Mouse (Mus musculus) cerebellum, adult 9-11 months (tissue): ENCODE measurements at regions not wholly inside any gene's neighbourhood (a gene's known extent, or its start where the extent isn't known, plus 50 kb on each side); places are given as distances from the start of the nearest gene placed in this dataset.

Source experiments
- DNase-seq: peaks from one replicate; pipeline ENCODE4 v3.0.0; 2022

DNA sequence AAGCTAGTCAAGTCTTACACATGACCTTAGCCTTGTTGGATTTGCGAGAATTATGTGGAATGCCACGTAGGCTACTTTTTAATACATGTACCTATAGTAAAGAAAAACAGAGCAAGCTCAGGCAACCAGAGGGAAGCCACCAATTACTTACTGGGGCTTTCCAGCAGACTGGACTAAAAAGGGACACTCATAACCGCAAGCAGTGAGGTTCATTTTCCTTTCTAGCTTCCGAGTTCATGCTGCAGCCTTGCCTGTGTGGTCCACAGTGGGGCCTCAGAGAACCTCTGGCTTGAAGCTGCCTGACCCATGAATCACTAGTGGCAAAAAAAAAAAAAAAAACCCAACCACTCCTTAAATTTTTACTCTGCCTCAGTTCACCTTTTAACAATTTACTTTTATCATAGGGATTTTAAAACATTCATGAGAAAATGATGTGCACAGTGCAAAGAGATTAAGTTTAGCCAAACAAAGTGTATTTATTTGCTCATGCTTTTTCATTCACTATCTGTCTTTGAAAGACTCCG is 188.6 kb upstream of the 1700066M21Rik start:
- no peak for DNase-seq

DNA sequence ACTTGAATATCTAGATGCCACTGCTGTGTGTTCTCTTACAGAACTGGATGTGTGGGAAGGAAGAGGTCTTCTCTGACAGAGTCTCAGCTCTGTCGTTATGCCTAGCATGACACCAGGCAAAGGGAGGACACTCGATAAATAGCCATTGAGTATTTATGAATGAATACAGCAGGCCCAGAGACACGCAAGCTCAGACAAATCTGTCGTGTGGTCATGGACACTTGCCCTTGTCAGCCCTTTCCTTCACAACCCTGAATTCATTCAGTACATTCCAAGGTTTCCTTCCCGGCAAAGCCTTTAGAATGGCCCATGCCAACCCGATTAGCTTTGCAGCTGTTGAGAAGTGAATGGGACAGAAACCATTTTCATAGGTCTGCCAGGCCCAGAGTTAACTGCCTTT is 176.1 kb upstream of the 1700066M21Rik start:
- no peak for DNase-seq

DNA sequence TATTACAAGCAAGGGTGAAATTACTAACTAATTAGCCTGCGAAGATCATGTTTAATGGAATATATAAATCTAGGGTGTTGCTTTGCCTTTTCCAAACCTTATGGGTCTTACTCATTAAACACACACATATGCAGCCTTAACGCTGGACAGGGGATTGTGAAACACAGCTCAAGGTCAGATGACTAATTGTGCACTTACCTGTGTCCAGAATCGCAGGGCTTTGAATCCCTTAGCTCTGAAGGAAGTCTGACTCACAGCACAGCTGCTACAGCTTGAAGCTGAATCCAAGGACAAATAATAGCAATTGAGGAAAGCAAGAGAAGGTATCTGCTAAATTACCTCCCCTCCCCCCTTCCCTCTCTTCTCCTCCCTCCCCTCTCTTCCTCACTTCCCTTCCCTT is 173.1 kb upstream of the 1700066M21Rik start:
- DNase-seq: no peak

DNA sequence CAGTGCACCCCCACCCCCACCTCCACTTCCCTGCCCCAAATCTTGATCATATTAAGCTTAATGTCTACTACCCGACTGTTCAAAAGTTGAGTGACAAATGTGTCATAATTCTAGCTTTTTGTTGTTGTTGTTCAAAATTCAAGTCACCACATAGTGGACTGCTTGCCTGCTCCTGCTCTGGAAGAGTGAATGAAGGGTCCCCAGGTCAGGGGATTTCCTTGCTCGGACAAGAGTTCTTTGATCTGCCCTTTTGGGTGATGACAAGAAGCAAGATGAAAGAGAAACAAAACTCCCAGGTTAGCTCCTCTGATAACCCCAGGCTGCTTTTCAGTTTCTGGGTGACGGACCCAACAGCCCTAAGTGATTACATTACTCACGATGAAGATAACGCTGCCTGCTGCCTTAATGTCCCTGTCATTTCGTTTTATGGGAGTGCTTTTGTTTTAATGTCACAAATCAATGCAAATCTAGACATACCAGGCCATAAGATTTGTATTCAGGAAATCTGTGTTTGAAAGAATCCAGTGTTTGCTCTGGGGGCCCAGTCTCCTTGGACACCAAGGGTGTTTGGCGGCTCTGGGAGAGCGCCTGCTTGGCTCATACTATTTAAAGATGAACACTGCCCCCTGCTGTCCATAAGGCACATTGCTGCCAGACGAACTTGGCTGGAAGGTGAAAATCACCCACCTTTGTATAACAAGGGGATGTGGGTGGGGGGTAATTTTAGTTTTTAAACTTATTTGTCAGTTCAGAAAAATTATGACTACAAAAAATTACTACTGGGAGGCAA is 172.0 kb upstream of the 1700066M21Rik start:
- peak; percentile 21 for DNase-seq

DNA sequence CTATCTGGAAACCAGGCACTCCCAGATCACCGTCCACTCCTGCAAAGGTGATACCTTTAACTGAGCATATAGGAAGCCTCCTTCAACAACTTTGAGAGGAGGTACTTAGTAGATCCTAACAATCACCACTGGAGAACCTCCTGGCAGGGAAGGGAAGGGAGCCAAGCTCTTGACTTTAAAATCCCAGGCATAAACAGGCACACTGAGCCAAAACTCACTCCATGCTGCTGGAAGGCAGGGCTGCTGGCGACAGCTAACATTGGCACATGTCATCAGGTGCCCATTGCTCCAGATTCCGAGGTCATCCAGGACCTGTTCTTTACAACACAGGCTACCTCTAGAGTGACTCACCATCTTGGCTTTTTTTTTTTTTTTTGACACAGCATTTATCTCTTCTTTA is 170.9 kb upstream of the 1700066M21Rik start:
- no peak for DNase-seq

DNA sequence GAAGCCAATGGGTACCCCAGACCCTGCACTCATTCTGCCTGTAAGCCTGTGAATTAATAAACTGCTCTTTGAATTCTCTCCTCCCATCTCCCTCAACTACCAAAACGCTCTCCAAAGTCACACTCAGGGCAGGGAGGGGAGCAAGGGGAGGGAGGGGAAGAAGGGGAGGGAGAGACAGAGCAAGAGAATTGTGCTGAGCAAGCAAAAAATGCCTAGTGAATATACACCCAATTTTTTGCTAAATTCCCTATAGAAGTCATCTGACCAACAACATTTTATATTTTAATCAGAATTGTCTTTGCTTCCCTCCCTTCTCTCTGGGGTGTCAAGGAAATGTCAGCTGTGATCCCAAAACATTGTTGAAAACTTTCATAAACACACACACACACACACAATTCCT is 170.5 kb upstream of the 1700066M21Rik start:
- no peak for DNase-seq

DNA sequence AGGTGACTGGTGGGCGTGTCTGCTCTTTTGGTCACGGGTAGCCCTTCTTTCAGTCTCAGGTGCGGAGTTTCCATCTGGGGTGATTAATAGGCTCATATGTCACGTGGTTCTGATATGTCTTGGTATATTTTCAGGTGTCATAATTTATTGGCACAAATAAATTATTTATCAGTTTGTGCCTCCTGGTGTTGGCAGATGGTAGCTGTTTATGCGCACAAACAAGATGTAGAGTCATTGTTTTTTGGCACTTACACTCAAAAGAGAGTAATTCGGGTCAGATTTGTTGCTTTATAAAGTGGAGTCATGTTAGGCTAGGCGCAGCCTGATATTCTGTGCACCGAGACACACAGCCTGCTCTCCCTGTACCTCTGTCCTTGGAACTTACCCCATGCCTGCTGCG is 169.0 kb upstream of the 1700066M21Rik start:
- no peak for DNase-seq

DNA sequence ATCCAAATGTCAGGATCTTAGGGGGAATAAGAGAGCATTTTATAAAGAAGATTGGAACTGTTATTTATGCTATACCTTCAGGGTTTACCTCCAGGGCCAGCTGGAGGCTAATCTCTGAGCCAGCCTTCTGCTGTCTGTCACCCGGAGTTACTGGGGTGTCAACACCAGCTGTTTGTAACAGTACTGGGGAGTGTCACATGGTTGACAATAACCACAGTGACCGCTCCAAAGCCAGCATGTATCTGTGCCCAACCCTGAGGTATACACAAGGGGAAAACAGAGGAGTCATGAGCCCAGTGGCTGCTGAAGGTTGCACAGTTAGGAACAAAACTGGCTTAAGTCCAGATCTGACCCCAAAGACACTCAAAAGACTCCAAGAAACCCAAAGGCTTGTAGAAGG is 168.1 kb upstream of the 1700066M21Rik start:
- no peak for DNase-seq

DNA sequence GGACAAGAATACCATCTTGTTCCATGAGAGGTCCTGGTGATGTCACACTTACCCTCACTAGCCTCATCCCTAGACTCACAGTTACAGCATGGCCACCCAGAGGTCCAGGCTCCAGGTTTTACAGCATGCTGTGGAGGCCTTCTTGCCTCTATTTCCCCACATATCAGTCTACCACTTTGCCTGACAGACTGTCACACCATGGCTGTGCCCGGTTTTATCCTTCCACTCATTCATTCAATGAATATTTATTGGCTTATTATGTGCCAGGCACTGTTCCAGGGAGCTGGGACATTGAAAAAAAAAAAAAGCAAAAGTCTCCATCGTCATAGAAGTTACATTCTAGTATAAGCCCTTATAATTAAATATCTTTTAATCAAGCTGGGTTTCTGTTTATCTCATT is 166.4 kb upstream of the 1700066M21Rik start:
- DNase-seq: no peak

DNA sequence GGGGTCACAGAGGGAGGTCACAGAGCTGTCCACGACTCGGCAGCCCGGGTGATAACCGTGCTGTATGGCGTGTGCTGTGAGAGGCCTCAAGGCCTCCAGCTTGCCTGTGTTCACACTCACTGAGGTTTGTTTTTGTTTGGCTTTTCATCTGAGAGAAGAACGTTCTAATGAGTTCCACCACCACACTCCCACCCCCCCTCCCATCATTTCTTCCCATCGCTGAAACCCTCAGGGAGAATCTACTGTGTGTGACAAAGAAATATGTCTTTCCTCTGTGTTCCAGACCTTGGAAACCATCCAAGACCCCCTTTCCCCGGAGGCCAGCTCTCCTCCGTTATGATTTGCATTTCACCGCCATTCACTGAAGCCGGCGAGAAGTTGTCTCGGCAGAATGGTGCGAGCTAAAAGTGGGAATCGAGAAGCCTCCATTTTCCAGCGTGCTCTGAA is 164.0 kb upstream of the 1700066M21Rik start:
- no peak for DNase-seq

DNA sequence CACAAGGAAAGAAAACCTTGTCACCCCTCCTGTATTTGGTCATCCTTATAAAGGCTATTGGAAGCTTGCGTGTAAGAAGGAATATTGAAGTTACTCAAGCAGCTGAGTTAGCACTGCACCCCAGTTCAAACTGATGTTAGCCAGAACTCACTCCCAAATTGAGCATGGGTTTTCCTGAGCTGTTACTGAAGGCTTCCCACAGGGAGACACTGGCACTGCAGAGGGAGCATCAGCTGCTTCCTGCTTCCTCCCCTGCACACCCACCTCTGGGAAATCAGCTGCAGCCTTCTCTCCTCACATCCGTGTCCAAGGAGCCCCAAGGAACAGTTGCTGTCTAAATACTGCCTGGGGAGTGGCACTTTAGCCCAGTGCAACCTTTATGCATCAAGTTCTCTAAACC is 163.2 kb upstream of the 1700066M21Rik start:
- no peak for DNase-seq

DNA sequence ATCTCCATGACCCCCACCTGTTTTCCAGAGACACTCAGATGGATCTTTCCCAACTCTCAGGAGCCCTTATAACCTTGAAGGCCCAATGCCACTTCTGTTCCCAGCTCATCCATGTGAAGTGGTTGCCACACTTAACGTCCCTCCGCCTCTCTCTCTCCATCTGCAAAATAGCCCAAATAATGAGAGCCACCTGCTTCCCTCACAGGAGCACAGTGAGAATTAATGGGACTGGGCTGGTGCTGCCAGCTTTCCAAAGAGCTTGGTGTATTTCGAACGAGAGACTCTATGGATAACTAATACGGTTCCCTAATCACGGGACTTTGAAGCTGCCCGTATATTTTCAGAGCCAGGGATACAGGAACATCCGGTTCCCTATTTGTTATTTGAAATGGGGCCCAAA is 159.8 kb upstream of the 1700066M21Rik start:
- DNase-seq: no peak

DNA sequence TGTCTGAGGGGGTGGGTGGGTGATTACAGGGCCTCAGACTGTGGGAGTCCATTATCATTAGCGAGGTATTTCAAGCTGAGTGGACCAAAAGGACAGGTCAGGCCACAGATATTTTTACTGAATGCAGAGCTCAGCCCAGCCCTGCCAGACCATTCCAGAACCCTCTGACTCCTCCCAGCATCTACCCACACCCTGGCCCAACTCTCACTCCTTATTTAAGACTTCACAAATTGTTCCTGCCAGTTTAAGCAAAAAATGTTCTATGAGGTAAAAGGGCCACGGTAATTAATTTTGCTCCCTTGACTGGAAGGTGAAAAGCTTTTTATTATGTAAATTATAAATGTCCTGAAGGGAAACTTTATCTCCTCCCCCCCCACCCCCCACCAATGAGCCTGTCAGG is 159.3 kb upstream of the 1700066M21Rik start:
- DNase-seq: no peak

DNA sequence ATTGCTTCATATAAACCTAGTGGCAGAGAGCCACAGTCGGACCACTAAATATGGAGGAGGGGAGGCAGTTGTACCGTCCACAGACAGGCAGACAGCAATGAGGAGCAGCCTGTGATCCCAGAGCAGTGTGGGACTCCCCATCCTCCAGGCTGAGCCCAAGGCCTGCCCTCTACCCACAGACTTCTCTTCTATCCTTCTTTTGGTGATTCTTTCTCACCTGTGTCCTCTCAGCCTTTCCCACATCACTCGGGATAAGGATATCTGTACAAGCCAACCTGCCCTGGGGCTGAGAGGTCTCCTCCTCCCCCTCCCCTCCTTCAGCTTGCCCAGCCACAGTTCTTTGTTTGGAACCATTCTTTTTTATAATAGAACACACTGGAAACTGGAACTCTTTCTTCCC is 158.8 kb upstream of the 1700066M21Rik start:
- DNase-seq: no peak

DNA sequence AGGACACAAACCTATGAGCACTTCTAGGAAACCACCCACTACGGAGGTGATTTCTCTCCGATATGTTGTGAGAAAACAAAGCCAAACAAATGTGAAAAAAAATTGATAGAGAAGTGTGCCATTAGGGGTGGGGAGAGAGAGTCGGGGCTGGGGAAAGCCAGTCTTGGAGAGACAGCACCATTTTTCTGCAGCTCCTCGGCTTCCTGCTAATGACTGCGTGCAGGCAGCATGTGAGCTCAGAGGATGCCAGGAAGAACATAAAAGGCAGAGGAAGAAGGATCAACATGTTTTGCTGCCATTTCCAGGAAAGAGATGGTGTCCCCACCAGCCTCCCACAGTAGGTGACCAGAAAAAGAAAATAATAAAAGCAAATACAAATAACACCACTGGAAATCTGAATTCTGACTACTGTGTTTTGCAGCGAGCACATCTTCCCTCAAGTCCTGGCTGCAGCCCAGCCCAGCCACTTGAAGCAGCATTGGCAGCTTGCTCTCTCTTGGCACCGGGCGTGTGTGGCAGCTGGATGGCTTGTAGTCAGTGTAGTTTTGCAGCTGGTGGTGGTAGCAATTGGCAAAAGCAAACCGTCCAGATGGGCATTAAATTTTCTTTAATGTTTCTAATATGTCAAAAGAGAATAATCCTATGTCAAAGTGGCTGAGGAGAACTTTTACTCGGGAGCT is 152.9 kb upstream of the 1700066M21Rik start:
- peak; percentile 7 for DNase-seq

DNA sequence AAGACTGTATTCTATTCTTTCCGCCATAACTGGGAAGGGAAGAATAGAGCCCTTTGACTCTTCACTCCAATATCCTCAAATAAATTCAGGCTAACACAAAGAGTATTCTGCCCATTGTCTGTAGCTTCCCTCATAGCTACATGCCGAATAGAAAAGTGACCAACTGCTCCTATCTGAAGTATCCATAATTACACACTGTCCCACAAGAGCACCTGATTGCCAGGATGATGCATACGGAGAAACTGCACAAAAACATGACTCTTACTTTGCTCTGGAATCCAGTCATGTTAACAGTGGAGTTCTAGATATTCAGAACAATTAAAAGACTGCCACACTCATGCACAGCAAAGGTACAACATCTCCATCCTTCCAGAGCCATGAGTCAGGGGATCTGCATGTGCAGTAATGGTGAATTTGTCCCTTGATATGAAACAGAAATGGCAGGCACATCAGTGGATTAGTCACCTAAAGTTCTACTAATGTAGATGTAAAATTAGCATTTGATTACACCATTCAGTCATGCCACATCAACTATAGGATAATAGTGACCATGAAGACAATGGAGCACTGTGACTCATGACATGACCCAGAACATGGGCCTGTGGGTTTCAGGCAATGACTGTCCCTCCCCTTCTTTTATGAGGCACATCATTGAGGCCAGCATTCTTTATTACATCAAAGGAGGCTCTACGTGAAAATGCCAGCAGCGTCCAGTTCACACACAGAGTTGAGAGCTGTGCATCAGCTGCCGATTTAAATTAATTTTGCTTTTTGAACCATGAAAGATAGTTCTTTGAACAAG is 133.6 kb upstream of the 1700066M21Rik start:
- DNase-seq: no peak

DNA sequence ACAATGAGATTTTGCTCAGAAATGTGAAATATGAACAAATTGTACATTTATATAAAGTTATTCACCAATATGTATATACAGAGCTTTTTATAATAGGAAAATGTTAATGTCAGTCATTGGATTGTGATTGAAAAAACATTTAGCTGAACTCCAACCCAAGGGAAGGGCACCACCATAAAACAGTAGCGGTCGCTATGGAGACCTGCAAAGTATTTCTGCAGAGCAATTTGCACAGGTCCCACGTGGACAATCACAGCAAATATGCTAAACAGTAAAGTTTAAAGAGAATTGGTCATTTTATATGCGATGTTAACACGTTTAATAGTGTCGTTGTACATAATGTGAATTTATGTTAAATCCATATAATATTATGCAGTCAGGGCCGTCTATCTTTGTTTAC is 117.8 kb upstream of the 1700066M21Rik start:
- no peak for DNase-seq

DNA sequence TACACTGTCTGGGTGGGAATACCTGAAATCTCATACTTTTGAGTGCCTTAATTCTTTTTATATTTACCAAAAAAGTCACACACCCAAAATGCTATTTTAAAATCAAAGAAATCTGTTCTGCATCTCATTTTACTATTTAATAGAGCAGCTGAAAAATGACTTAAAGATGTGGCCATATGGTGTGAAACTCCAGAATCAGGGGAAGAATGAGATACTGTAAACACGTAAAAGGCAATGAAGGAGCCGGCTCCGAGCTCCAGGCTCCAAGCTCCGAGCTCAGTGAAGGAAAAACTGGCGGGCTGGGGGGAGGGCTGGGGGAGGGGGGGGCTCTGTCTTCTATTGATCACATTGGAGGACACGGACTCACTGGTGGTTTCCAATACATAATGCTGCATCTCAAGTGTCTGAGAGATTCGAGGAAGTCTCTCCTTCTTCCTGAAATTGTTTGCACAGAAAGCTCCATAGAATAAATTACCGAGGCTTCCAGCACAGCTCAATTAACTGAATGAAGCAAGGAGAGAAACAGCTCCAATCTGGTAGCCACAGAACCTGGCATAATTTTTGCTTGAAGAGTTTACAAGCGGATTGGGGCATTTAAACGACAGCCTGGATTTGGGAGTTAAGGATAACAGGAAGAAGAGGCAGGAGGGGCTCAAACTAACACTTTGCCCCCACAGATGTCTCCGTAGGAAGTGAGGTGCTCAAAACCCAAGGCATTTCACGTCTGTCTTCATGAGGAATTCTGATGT is 112.2 kb upstream of the 1700066M21Rik start:
- DNase-seq: no peak

DNA sequence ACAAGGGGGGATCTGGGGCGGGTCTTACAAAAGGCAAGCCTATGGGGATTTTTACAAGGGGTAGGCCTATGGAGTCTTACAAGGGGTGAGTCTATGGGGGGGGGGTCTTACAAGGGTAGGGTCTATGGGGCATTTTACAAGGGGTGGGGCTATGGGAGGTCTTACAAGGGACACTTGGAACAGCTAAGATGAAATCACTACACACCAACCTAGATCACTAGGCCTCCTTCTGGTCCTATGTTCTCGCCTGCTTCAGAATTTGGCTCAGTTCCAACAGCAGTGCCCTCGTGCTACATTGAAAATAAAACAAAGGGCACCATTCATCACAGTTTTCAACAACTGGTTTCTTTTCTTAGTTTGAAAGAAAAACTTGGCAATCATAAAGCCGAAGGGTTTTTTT is 110.7 kb upstream of the 1700066M21Rik start:
- DNase-seq: no peak

DNA sequence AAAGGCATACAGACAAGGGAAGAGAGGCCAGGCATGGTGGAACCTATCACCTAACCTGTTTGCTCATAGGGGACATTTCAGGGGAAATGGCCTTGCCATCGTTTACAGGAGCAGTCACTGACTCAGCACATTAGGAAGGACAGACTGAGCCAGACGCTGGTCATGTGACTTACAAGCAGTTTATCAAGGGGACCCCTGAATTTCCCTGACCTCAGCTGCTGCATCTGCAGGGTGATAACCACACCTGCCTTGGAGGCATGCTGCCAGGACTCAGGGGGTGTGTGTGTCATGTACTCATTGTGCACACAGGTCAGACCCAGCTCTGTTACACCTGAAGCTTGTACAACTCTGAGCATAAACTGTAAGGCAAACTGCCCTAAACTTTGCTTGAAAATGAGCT is 109.6 kb upstream of the 1700066M21Rik start:
- DNase-seq: no peak

DNA sequence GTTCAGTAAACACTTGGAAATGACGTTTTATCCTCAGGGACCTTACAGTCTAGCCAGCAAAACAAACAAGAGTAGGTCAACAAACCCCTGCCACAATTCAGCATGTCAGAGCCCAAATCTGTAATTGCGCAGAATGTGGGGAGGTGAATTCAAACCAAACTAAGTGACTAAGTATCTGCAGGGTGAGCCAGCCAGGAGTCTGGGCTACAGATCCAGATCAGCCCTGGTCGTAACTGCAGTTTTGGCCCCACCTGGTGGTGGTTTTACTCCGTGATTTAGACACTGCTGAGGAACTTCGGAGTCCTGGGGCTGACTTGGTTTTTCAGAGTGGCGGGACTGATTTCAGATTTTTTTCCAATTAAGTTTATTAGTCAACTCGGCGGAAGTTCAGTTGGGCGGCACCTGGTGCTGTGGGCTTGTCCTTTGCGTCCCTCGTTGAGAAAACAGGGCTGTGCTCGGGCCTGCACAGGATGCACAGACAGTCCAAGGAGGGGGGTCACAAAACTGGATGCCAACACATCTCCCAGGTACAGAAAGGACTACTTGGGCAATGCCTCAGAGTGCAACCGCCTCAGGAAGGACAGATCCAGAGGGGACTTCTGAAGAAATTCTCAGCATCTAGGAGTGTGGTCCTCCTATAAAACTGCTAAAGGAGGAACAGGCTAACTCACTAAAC is 107.6 kb upstream of the 1700066M21Rik start:
- DNase-seq: peak; percentile 6

DNA sequence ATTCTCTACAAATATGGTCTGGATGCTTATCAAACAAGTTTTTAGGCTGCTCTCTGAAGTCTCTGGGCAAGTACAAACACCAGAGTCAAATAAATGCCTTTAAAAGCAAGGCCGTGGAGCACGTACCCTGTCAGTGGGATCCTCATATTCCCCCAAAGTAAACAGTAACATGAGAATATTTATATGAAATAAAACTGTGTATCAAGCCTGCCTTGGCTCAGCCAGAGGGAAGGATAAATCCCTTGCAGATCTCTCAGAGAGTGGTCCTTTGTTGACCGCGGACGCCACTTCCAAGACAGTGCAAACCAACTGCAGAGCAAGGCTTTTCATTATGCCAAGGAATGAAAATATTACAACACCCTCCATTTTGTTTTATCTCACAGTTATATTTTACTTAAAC is 104.8 kb upstream of the 1700066M21Rik start:
- DNase-seq: no peak
